Mouse (Mus musculus) retina, adult 2 months (tissue): ENCODE data around the gene Plekhf1.

ENCODE experiments used
- DNase-seq: peaks from one replicate; pipeline ENCODE4 v3.0.0-alpha.2; 2012; ENCODE audit warnings: low read depth, low spot score

Gene Plekhf1

GRCm38 (mm10) chr7:38218631-38219367 is 9.0 kb downstream of the Plekhf1 start:
- DNase-seq: no peak

GRCm38 (mm10) chr7:38217417-38218171 is 10.2 kb downstream of the Plekhf1 start:
- no peak for DNase-seq

GRCm38 (mm10) chr7:38215697-38216096 is 12.1 kb downstream of the Plekhf1 start:
- no peak for DNase-seq

- no peak for DNase-seq
Measured at GRCm38 (mm10) chr7:38215281-38215680, 12.5 kb downstream of the Plekhf1 start.

- DNase-seq: no peak
Measured at GRCm38 (mm10) chr7:38214473-38215214, 13.2 kb downstream of the Plekhf1 start.

- no peak for DNase-seq
Measured at GRCm38 (mm10) chr7:38212651-38213062, 15.2 kb downstream of the Plekhf1 start.

GRCm38 (mm10) chr7:38209478-38210152 is 18.2 kb downstream of the Plekhf1 start:
- no peak for DNase-seq

GRCm38 (mm10) chr7:38208969-38209368 is 18.8 kb downstream of the Plekhf1 start:
- DNase-seq: no peak

GRCm38 (mm10) chr7:38206564-38206963 is 21.3 kb downstream of the Plekhf1 start:
- DNase-seq: no peak

- no peak for DNase-seq
Measured at GRCm38 (mm10) chr7:38205801-38206200, 22.0 kb downstream of the Plekhf1 start.

- DNase-seq: no peak
Measured at GRCm38 (mm10) chr7:38204314-38204713, 23.5 kb downstream of the Plekhf1 start.

- no peak for DNase-seq
Measured at GRCm38 (mm10) chr7:38201290-38201658, 26.5 kb downstream of the Plekhf1 start.

GRCm38 (mm10) chr7:38200606-38201289 is 27.1 kb downstream of the Plekhf1 start:
- DNase-seq: peak; percentile 72

- no peak for DNase-seq
Measured at GRCm38 (mm10) chr7:38199907-38200605, 27.8 kb downstream of the Plekhf1 start.

GRCm38 (mm10) chr7:38191571-38191970 is 36.2 kb downstream of the Plekhf1 start:
- no peak for DNase-seq

- DNase-seq: no peak
Measured at GRCm38 (mm10) chr7:38191146-38191545, 36.7 kb downstream of the Plekhf1 start.

- no peak for DNase-seq
Measured at GRCm38 (mm10) chr7:38190056-38190835, 37.6 kb downstream of the Plekhf1 start.

GRCm38 (mm10) chr7:38189136-38189982 is 38.5 kb downstream of the Plekhf1 start:
- DNase-seq: no peak
